Mouse (Mus musculus) fibroblast of lung, adult 2 months (primary cell): ENCODE measurements around the gene Thsd4.
"Not testable (repeated sequence)": the region's sequence is repeated elsewhere in the genome, so short reads cannot be mapped to it uniquely, and the experiment has no call there.

Experiments
- DNase-seq: peaks from one replicate; pipeline ENCODE4 v3.0.0-alpha.2; 2011; ENCODE audit warnings: low read depth

Gene Thsd4

GRCm38 (mm10) chr9:60308182-60308581 lies 213.7 kb downstream of the Thsd4 start:
- no peak for DNase-seq

GRCm38 (mm10) chr9:60307469-60307868 lies 214.4 kb downstream of the Thsd4 start:
- DNase-seq = no peak

- DNase-seq = no peak
Observed at GRCm38 (mm10) chr9:60306241-60306640, 215.6 kb downstream of the Thsd4 start.

GRCm38 (mm10) chr9:60305204-60305840 lies 216.5 kb downstream of the Thsd4 start:
- DNase-seq = no peak

- DNase-seq = no peak
Observed at GRCm38 (mm10) chr9:60296276-60296675, 225.6 kb downstream of the Thsd4 start.

- no peak for DNase-seq
Observed at GRCm38 (mm10) chr9:60295199-60295598, 226.6 kb downstream of the Thsd4 start.

GRCm38 (mm10) chr9:60293129-60293528 lies 228.7 kb downstream of the Thsd4 start:
- no peak for DNase-seq

GRCm38 (mm10) chr9:60290780-60291179 lies 231.1 kb downstream of the Thsd4 start:
- no peak for DNase-seq

GRCm38 (mm10) chr9:60288789-60289188 lies 233.1 kb downstream of the Thsd4 start:
- DNase-seq = no peak

- no peak for DNase-seq
Observed at GRCm38 (mm10) chr9:60286390-60286789, 235.5 kb downstream of the Thsd4 start.

- DNase-seq = no peak
Observed at GRCm38 (mm10) chr9:60285047-60285462, 236.8 kb downstream of the Thsd4 start.

- no peak for DNase-seq
Observed at GRCm38 (mm10) chr9:60284318-60284717, 237.5 kb downstream of the Thsd4 start.

GRCm38 (mm10) chr9:60283546-60283945 lies 238.3 kb downstream of the Thsd4 start:
- no peak for DNase-seq

- no peak for DNase-seq
Observed at GRCm38 (mm10) chr9:60281281-60281680, 240.6 kb downstream of the Thsd4 start.

- DNase-seq = no peak
Observed at GRCm38 (mm10) chr9:60280786-60281185, 241.1 kb downstream of the Thsd4 start.

- no peak for DNase-seq
Observed at GRCm38 (mm10) chr9:60279556-60279955, 242.3 kb downstream of the Thsd4 start.

- DNase-seq = no peak
Observed at GRCm38 (mm10) chr9:60276351-60276750, 245.5 kb downstream of the Thsd4 start.

- DNase-seq = no peak
Observed at GRCm38 (mm10) chr9:60275410-60276159, 246.3 kb downstream of the Thsd4 start.

- no peak for DNase-seq
Observed at GRCm38 (mm10) chr9:60274503-60274902, 247.3 kb downstream of the Thsd4 start.

- not testable (repeated sequence) for DNase-seq
Observed at GRCm38 (mm10) chr9:60272345-60272744, 249.5 kb downstream of the Thsd4 start.

- no peak for DNase-seq
Observed at GRCm38 (mm10) chr9:60271940-60272339, 249.9 kb downstream of the Thsd4 start.

GRCm38 (mm10) chr9:60269807-60270206 lies 252.0 kb downstream of the Thsd4 start:
- DNase-seq = no peak

GRCm38 (mm10) chr9:60267273-60267626 lies 254.6 kb downstream of the Thsd4 start:
- DNase-seq = no peak
